Mouse (Mus musculus) brain, embryonic 14.5 days (tissue): ENCODE results near the gene Dennd6a.
A peak's percentile ranks its signal among the peaks of the same experiment; 100 is the strongest.

Experiments
- CTCF ChIP-seq: fragments of 200-500 bp; IDR thresholded peaks from 2 replicates; pipeline ENCODE4 v1.5.1; 2012; ENCODE audit warnings: inconsistent platforms, mild to moderate bottlenecking, moderate library complexity, borderline replicate concordance; ENCODE audit not compliant: insufficient read depth, insufficient read length; ENCODE audit errors: extremely low read depth
- POLR2A ChIP-seq: fragments of 200-500 bp; IDR thresholded peaks from 2 replicates; pipeline ENCODE4 v1.6.1; 2012; ENCODE audit warnings: mild to moderate bottlenecking, inconsistent platforms, borderline replicate concordance; ENCODE audit not compliant: poor library complexity, insufficient read depth, insufficient read length, severe bottlenecking; ENCODE audit errors: extremely low read depth

- TF ChIP-seq CTCF (peak; percentile 30; the same call in 1 of the 2 replicates), POLR2A (no peak)
These were observed 78.2 kb downstream of the Dennd6a start for GRCm38 (mm10) chr14:26651901-26652300.
